Mouse (Mus musculus) myocyte (in vitro differentiated cells): ENCODE measurements at regions not wholly inside any gene's neighbourhood (a gene's known extent, or its start where the extent isn't known, plus 50 kb on each side); places are given as distances from the start of the nearest gene placed in this dataset.

Experiments
- MYOD1 ChIP-seq, 3 experiments: IDR thresholded peaks; one replicate each; pipeline ENCODE4 v1.6.1; 2011; ENCODE audit warnings: control low read depth in 2 of 3, low read depth in 2 of 3, mild to moderate bottlenecking in 2 of 3, moderate library complexity in 1 of 3; ENCODE audit not compliant: insufficient read length in 2 of 3, control insufficient read depth in 1 of 3
- POLR2A ChIP-seq: IDR thresholded peaks from one replicate; pipeline ENCODE4 v1.6.1; 2011; ENCODE audit warnings: low read depth, mild to moderate bottlenecking, control low read depth, moderate library complexity; ENCODE audit not compliant: insufficient read length
- POLR2AphosphoS2 ChIP-seq: IDR thresholded peaks from one replicate; pipeline ENCODE4 v1.6.1; 2011; ENCODE audit warnings: low read depth, control low read depth; ENCODE audit not compliant: insufficient read length
- TCF12 ChIP-seq: IDR thresholded peaks from one replicate; pipeline ENCODE4 v1.6.1; 2011; ENCODE audit warnings: mild to moderate bottlenecking, control low read depth; ENCODE audit not compliant: poor library complexity, insufficient read depth, severe bottlenecking

GRCm38 (mm10) chr1:138356407-138356806 is 82.9 kb downstream of the Atp6v1g3 start:
- TF ChIP-seq POLR2AphosphoS2 (no peak), POLR2A (no peak), MYOD1 (IDR thresholded peaks at IDR 0.05; ENCODE audit: control insufficient read depth in 1 of 3, insufficient read length in 2 of 3, low read depth in 2 of 3) (no peak), TCF12 (no peak)
